Comparison of ENCODE assay signal across 16 mouse cellular contexts in the genomic region with DNA sequence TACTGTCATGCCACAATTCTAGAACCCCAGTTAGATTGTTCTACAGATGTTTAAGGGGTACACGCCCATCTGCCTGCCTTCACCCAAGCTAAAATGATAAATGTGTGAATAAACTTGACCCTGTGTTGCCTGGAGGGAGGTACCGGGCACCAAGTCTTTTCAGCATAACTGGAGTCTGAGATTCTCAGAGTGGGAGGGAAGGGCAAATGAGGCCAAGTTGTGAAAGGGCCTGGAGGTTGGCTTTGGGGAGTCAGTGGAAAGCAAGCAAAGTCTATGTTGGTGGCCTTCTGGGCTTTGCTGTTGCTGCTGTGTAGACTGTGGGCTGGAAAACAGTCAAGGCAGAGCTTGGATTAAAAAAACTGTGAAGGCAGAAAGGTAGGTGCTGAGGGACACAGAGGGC. TPM values are rescaled to one million over a fixed set of nuclear protein-coding genes. Genes with fewer than 3 reads are reported as not detected.
A peak's percentile ranks its signal among the peaks of the same experiment; 100 is the strongest.
DNase-seq lines count a peak whose midpoint lies in the region; ATAC-seq and TF ChIP-seq lines count a peak whose summit lies in the region.
"Had no signal": no experiment of that assay in that cellular context is flagged by ENCODE, and none has a peak within 500 bp of the region (broad histone marks: within the 10 kb centered on the region; RNA-seq: fewer than 3 reads in every experiment).

No protein-coding gene starts in this region.

- H3K36me3 ChIP-seq in hindbrain, embryonic 10.5 days: 0 out of 2 replicates have a peak, but pooled peaks cover under 1% of the 10 kb centered on the region
- H3K36me3 ChIP-seq in hindbrain, embryonic 11.5 days (ENCODE audit: control insufficient read depth, insufficient read depth, low read length): no peaks in the 10 kb centered on the region
- H3K36me3 ChIP-seq in limb, embryonic 12.5 days: 0 out of 2 replicates have a peak, but pooled peaks cover 1% of the 10 kb centered on the region
- no peaks in the 10 kb centered on the region for H3K36me3 ChIP-seq in forebrain, postnatal 0 days (ENCODE audit: insufficient read depth)
- H3K36me3 ChIP-seq: forebrain, embryonic 12.5 days; midbrain, embryonic 12.5 days had no signal

- H3K9ac ChIP-seq in hindbrain, embryonic 11.5 days (ENCODE audit: low read depth, low read length): no peak overlapping the region
- no peak overlapping the region for H3K9ac ChIP-seq in limb, embryonic 12.5 days (replicated peaks)
- H3K9ac ChIP-seq in forebrain, postnatal 0 days: no peak overlapping the region
- H3K9ac ChIP-seq: forebrain, embryonic 12.5 days; midbrain, embryonic 12.5 days had no signal

- 78% methylated on average over 2 of the region's 2 CpGs for WGBS in hindbrain, embryonic 10.5 days
- WGBS in hindbrain, embryonic 11.5 days: 60% methylated on average over 2 of the region's 2 CpGs
- WGBS in limb, embryonic 12.5 days: 73% methylated on average over 2 of the region's 2 CpGs
- WGBS in forebrain, postnatal 0 days: 90% methylated on average over 2 of the region's 2 CpGs

- peaks cover 4% of the 10 kb centered on the region for H3K4me1 ChIP-seq in hindbrain, embryonic 10.5 days (replicated peaks)
- no peaks in the 10 kb centered on the region for H3K4me1 ChIP-seq in hindbrain, embryonic 11.5 days (replicated peaks; ENCODE audit: control insufficient read depth, insufficient read depth, low read length)
- peaks cover 35% of the 10 kb centered on the region for H3K4me1 ChIP-seq in limb, embryonic 12.5 days (replicated peaks)
- H3K4me1 ChIP-seq in forebrain, postnatal 0 days (ENCODE audit: insufficient read depth): no peaks in the 10 kb centered on the region
- H3K4me1 ChIP-seq: forebrain, embryonic 12.5 days; midbrain, embryonic 12.5 days had no signal

- peak; percentile 46 for DNase-seq in adrenal gland, postnatal 14 days
- DNase-seq in adrenal gland, adult 8-10 months: no peak
- DNase-seq in hindbrain, embryonic 10.5 days (ENCODE audit: low spot score): no peak
- DNase-seq in hindbrain, embryonic 11.5 days (ENCODE audit: low spot score): no peak
- DNase-seq in lung, postnatal 10 days: peak; percentile 28
- no peak for DNase-seq in lung, postnatal 14 days
- DNase-seq in forebrain, postnatal 0 days: no peak
- DNase-seq: cerebellum, adult 2 months; kidney, postnatal 14 days; lung, postnatal 4 days; thymus, postnatal 25 days had no signal

- no peak for ATAC-seq in hindbrain, embryonic 11.5 days (ENCODE audit: low FRiP score)
- no peak for ATAC-seq in limb, embryonic 12.5 days (ENCODE audit: insufficient number of reproducible peaks, insufficient read depth, low FRiP score, low TSS enrichment, low read depth)
- no peak for ATAC-seq in forebrain, postnatal 0 days
- ATAC-seq: inflammation-experienced regulatory T-cells, adult 6 months had no signal

- H3K4me2 ChIP-seq in hindbrain, embryonic 11.5 days (replicated peaks; ENCODE audit: low read depth, low read length): no peak overlapping the region
- H3K4me2 ChIP-seq in limb, embryonic 12.5 days: no peak overlapping the region
- H3K4me2 ChIP-seq in forebrain, postnatal 0 days (ENCODE audit: low read depth): no peak overlapping the region
- H3K4me2 ChIP-seq: forebrain, embryonic 12.5 days; midbrain, embryonic 12.5 days had no signal

- no peaks in the 10 kb centered on the region for H3K9me3 ChIP-seq in hindbrain, embryonic 10.5 days
- H3K9me3 ChIP-seq in hindbrain, embryonic 11.5 days (ENCODE audit: control insufficient read depth, low read length): no peaks in the 10 kb centered on the region
- no peaks in the 10 kb centered on the region for H3K9me3 ChIP-seq in limb, embryonic 12.5 days
- H3K9me3 ChIP-seq in forebrain, postnatal 0 days (ENCODE audit: low read length): no peaks in the 10 kb centered on the region
- H3K9me3 ChIP-seq: forebrain, embryonic 12.5 days; midbrain, embryonic 12.5 days had no signal

- no peak overlapping the region for H3K4me3 ChIP-seq in hindbrain, embryonic 10.5 days
- H3K4me3 ChIP-seq in hindbrain, embryonic 11.5 days (ENCODE audit: low read depth, low read length): no peak overlapping the region
- no peak overlapping the region for H3K4me3 ChIP-seq in limb, embryonic 12.5 days (replicated peaks)
- no peak overlapping the region for H3K4me3 ChIP-seq in forebrain, postnatal 0 days (ENCODE audit: low read depth, low read length)
- H3K4me3 ChIP-seq: forebrain, embryonic 12.5 days; midbrain, embryonic 12.5 days; myocyte had no signal

- 0 out of 2 replicates have a peak, but pooled peaks cover 3% of the 10 kb centered on the region for H3K27me3 ChIP-seq in hindbrain, embryonic 10.5 days (ENCODE audit: insufficient read depth, poor library complexity, severe bottlenecking)
- no peaks in the 10 kb centered on the region for H3K27me3 ChIP-seq in hindbrain, embryonic 11.5 days (ENCODE audit: control insufficient read depth, insufficient read depth, low read length)
- H3K27me3 ChIP-seq in limb, embryonic 12.5 days: no peaks in the 10 kb centered on the region
- H3K27me3 ChIP-seq in forebrain, postnatal 0 days (ENCODE audit: insufficient read depth, low read length): no peaks in the 10 kb centered on the region
- H3K27me3 ChIP-seq: forebrain, embryonic 12.5 days; midbrain, embryonic 12.5 days had no signal

- TF ChIP-seq CTCF in forebrain, postnatal 0 days (IDR thresholded peaks at IDR 0.05; ENCODE audit: low read depth): no peak

- peak overlapping the region; percentile 30; the same call in 1 of the 2 replicates for H3K27ac ChIP-seq in hindbrain, embryonic 10.5 days
- H3K27ac ChIP-seq in hindbrain, embryonic 11.5 days (ENCODE audit: low read depth, low read length): no peak overlapping the region
- 0 out of 2 replicates have a peak overlapping the region, but pooled peaks have one; percentile 17 for H3K27ac ChIP-seq in limb, embryonic 12.5 days
- no peak overlapping the region for H3K27ac ChIP-seq in forebrain, postnatal 0 days (ENCODE audit: low read depth, low read length)
- H3K27ac ChIP-seq: forebrain, embryonic 12.5 days; midbrain, embryonic 12.5 days had no signal

RNA-seq across cellular contexts. Expression of gene Fzd4, which starts 13.6 kb away (rescaled TPM):
- 64.1 and 71.0 TPM in 2 replicates for total RNA-seq in adrenal gland, postnatal 14 days (2021)
- total RNA-seq in adrenal gland, adult 8-10 months (2022): 10 to 100 TPM; 21.9 to 43.3 (median 26.8) TPM
- polyA plus RNA-seq in hindbrain, embryonic 10.5 days (2016; fragmentation: Nextera tagmentation; extraction: Ambion mirVana): 3.0 and 4.4 TPM in 2 replicates
- 3.8 and 4.0 TPM in 2 replicates for polyA plus RNA-seq in hindbrain, embryonic 11.5 days (2014; fragmentation: Nextera tagmentation; extraction: Ambion mirVana)
- 13.2 and 14.8 TPM in 2 replicates for polyA plus RNA-seq in limb, embryonic 12.5 days (2016; fragmentation: Nextera tagmentation; extraction: Ambion mirVana)
- total RNA-seq in forebrain, postnatal 0 days (2014; rRNA removed): 3.1 and 3.8 TPM in 2 replicates
- 1.3 and 1.5 TPM in 2 replicates for polyA plus RNA-seq in forebrain, postnatal 0 days (2015; fragmentation: Nextera tagmentation; extraction: Ambion mirVana)
- polyA plus RNA-seq: inflammation-experienced regulatory T-cells, adult 6 months had no signal

RNA-seq across cellular contexts. Expression of gene Tmem135, which starts 13.7 kb away (rescaled TPM):
- 106 and 108 TPM in 2 replicates for total RNA-seq in adrenal gland, postnatal 14 days (2021)
- total RNA-seq in adrenal gland, adult 8-10 months (2022): 10 to 100 TPM; 54.6 to 97.9 (median 82.9) TPM
- polyA plus RNA-seq in hindbrain, embryonic 10.5 days (2016; fragmentation: Nextera tagmentation; extraction: Ambion mirVana): 14.9 and 15.0 TPM in 2 replicates
- polyA plus RNA-seq in hindbrain, embryonic 11.5 days (2014; fragmentation: Nextera tagmentation; extraction: Ambion mirVana): 14.6 and 15.2 TPM in 2 replicates
- 20.6 and 25.0 TPM in 2 replicates for polyA plus RNA-seq in limb, embryonic 12.5 days (2016; fragmentation: Nextera tagmentation; extraction: Ambion mirVana)
- 19.2 and 23.2 TPM in 2 replicates for total RNA-seq in forebrain, postnatal 0 days (2014; rRNA removed)
- polyA plus RNA-seq in forebrain, postnatal 0 days (2015; fragmentation: Nextera tagmentation; extraction: Ambion mirVana): 20.0 and 27.9 TPM in 2 replicates

Comparison
In these comparisons a context has a peak if more than half of its experiments do, and no peak if none do; other contexts are left out.
1. DNase-seq: peak in adrenal gland, postnatal 14 days (single experiment) and lung, postnatal 10 days (single experiment); none in adrenal gland, adult 8-10 months (single experiment), hindbrain, embryonic 10.5 days (single experiment), hindbrain, embryonic 11.5 days (single experiment), lung, postnatal 14 days (single experiment) and forebrain, postnatal 0 days (single experiment).
2. H3K27ac ChIP-seq: peak in hindbrain, embryonic 10.5 days (single experiment) and limb, embryonic 12.5 days (single experiment); none in hindbrain, embryonic 11.5 days (single experiment) and forebrain, postnatal 0 days (single experiment).